Mouse (Mus musculus) right cerebral cortex, adult 18-20 months (tissue): Measurements from ENCODE around the gene Arhgap28.

Source experiments
- DNase-seq: peaks from one replicate; pipeline ENCODE4 v3.0.0; 2022; ENCODE audit warnings: mixed read lengths

Gene Arhgap28

DNA sequence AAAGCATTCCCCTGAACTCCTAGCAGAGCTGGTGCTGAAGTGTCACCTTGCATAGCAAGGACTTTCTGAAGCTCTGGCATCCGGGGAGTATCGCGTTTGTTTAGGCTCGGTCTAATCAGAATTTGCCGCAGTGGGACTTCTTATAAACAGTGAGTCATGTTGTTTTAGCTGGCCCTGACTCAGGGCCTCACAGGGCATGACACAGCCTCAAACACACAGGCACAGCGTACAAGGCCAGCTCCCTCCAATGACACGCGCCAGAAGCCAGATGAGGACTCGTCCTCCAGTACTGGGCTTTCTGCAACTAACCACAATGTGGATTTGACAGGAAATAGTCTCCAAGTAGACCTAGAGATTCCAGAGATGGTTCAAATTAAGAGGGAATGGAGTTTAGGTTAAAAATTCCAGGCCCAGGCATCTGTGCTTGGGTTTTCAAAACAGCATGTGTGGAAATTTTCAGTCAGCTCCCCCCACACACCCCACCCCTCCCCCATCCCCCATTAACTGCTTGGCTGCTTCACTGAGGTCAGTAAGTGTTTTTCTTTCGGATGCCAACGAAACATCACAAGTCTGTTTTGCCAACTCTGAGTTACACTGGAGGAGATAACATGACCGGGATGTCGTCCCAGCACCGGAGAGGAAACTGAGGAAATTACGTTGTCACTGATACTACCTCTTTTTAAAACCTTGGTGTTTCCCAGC, 14.8 kb downstream of the Arhgap28 start:
- DNase-seq, result no peak

DNA sequence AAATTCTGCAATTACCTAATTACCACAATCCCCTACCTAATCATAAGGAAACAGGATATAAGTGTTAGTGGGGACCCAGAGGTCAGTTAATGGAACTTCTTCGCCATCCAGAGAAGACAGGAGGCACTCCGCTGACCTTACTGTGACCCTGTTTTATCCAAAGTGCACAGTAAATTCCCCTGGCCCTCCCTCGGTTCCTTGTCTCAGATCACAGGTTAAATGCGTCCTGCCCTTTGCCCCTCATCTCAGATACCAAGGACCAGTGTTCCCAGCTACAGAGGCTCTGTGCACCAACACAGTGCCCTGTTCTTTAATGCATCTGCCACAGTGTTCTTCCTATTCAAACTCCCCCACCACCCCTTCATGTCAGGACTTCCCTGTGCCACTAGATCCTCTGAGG, 18.4 kb downstream of the Arhgap28 start:
- DNase-seq, result no peak

GRCm38 (mm10) chr17:67980573-67980972, 23.3 kb downstream of the Arhgap28 start:
- DNase-seq, result no peak

- no peak for DNase-seq
Measured at GRCm38 (mm10) chr17:67979248-67979647, 24.7 kb downstream of the Arhgap28 start.

GRCm38 (mm10) chr17:67978786-67979185, 25.1 kb downstream of the Arhgap28 start:
- no peak for DNase-seq

DNA sequence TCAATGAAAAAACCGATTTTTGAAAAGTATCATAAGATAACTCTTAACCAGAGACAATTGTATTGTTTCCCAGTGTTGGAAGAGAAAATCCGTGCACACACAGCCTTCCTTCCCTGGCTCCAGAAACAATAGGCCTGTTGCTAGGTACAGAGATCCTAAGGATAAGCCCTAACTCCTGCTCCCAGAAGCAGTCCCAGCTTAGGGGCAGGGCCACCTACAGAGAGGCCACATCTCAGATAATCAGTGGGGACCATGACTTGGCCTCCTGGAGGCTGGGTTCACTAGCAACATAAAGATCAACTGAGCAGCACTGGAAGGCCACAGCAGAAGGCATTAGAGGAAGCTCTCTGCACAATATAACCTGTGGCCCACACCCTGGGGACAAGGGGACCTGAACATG, 27.5 kb downstream of the Arhgap28 start:
- no peak for DNase-seq

DNA sequence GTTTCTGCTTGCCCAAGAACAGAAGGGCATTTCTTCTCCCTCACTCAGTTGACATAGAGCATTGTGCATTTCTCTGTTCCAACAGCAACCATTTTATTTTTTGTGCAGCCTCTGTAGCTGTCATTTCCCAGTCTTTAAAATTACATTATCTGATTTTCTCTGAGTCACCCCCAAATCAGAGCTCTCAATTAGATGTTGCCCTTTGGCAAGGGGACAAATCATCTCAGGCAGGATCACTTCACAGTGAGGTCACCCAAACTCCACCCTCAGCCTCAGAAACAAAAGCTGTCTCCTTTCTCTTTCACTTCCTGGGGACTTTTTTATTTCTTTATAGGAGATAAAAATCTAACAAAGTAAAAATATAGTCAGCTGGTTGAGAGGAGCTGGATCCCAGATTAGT, 27.9 kb downstream of the Arhgap28 start:
- no peak for DNase-seq

DNA sequence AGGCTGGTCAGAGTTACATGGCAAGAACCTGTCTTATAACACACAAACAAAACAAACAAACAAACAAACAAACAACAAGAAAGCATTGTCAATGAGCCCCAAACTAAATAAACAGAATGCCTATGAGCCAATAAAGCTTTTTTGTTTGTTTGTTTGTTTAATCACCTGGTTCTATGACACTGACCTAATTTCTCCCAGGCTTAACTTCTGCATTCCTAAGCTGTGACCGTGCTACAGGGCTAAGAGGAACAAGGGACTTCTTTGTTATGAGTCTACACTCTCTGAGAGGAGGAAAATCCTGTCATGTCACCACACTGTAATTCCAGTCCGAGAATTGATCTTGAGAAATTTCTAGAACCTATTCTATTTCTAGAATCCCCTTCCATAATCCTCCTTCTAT, 29.2 kb downstream of the Arhgap28 start:
- DNase-seq, result no peak

DNA sequence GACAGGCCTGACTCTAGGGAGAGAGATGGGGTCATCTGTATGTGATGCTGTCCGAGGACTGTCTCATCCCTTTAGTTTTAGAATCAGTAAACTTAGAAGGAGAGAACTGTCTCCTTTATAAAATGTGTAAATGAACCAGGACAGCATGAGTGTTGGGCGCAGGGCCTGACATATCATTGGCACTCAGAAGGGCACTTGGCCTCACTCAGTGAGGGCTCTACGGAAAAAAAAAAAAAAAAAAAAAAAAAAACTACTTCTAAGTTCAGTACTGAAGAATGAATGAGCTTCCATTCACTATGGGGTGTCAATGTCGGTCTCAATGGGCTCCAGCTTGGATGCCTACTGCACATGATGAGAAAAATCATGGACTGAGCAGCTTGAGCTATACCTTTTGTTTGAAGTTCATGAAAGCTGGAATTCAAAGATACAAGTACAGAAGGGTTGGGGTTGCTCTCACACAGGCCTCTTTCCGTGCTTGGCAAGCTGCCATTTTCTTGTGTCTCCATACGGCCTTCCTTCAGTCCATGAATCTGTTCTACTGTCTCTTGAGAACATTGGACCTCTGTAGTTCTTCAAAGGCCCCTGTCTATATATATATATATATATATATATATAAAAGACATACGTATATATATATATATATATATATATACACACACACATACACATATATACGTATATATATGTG, 36.9 kb downstream of the Arhgap28 start:
- DNase-seq, result no peak

- DNase-seq, result no peak
Measured at GRCm38 (mm10) chr17:67962858-67963257, 41.1 kb downstream of the Arhgap28 start.

DNA sequence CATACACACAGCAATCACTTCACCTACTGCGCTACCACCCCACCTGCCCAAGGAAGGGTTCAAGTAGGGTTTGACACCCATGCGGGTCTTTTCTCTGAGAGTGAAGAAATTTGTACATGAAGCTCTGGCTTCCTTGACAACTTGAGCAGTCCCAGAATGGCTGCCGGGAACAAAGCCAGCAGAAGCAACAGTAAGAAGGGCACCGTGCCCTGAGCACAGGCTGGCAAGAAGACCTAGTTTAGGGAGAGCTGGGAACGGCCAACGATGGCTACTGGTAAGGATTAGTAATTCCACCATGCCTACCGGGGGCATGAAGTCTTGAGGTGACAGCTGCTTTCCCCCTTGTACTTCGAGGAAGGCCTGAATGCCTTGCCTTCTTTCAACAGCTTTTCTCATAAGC, 41.9 kb downstream of the Arhgap28 start:
- DNase-seq, result peak; percentile 28

DNA sequence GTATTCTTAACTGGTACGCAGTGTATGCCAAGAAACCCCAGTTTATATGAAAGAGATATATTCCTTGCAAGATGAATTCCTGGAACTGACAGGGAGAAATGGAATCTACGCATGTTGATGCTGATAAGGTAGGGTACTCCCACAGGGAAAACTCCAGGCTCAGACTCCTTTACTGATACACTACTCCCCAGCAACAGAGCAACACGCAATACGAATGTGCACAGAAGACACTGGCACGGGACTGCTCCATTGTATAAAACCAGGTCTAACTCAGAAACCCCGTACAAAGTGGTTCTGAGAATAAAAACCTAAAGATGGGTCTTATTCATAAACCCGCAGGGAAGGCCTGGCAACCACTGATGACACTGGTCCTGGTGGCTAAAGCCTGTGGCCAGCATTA, 45.0 kb downstream of the Arhgap28 start:
- no peak for DNase-seq

- DNase-seq, result no peak
Measured at GRCm38 (mm10) chr17:67957603-67958002, 46.3 kb downstream of the Arhgap28 start.

DNA sequence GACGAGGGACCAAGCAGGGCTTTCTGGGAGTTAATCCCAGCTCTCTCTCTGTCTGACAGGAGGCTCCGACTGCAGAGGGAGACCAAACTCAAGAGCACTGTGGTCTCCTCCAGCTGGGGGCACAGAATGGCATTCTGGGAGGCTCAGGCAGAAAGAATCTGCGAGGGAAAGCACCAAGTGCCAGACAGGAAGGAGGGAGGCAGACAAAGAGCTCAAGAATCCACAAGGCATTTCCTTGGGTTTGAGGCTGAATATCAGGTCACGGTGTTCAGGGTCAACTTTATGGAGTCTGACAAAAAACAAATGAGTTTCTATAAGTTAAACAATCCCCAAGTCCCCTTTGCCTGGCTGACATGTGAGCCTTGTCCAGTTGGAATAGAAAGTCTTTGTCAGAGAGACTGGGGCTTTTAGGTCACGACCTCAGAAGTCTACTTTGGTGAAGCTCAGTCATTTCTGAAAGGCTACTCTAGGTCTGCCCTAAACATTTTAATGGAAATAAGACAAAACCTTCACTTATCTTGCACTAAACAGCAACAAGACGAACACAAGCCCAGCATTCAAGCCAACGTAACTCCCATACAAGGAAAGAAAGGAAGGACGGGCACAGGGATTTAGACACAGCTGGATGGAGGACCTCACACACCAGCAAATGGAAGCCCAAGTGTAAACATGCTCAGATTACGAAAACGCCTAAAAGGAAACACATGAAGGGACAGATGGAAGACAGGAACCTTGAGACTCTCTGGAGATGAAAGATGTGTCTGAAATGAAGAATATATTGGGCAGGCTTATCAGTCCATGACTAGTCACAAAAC, 47.8 kb downstream of the Arhgap28 start:
- no peak for DNase-seq

GRCm38 (mm10) chr17:67954961-67955360, 49.0 kb downstream of the Arhgap28 start:
- DNase-seq, result no peak

- DNase-seq, result no peak
Measured at GRCm38 (mm10) chr17:67950523-67951213, 53.3 kb downstream of the Arhgap28 start.

GRCm38 (mm10) chr17:67948601-67949000, 55.3 kb downstream of the Arhgap28 start:
- no peak for DNase-seq

- DNase-seq, result no peak
Measured at GRCm38 (mm10) chr17:67945453-67945852, 58.5 kb downstream of the Arhgap28 start.

GRCm38 (mm10) chr17:67944256-67944655, 59.7 kb downstream of the Arhgap28 start:
- DNase-seq, result no peak

DNA sequence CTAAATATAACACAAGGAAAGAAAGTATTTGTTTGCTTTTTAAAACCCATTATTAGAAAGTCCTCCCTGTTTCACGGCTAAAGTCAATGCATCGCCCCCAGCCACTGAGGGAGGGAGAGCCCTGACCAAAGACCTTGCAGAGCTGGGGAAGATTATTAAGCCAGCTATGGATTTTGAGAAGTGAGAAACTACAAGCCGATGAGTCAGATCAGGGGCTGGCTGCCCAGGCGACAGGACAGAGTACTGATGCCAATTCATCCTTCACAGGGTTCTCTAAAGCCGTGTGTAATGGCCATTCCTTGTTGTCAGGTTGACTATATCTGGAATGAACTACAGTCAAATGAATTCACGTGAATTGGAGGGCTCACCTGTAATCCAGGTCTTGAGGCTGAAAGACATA, 62.9 kb downstream of the Arhgap28 start:
- DNase-seq, result no peak

- DNase-seq, result no peak
Measured at GRCm38 (mm10) chr17:67937050-67937449, 66.9 kb downstream of the Arhgap28 start.

DNA sequence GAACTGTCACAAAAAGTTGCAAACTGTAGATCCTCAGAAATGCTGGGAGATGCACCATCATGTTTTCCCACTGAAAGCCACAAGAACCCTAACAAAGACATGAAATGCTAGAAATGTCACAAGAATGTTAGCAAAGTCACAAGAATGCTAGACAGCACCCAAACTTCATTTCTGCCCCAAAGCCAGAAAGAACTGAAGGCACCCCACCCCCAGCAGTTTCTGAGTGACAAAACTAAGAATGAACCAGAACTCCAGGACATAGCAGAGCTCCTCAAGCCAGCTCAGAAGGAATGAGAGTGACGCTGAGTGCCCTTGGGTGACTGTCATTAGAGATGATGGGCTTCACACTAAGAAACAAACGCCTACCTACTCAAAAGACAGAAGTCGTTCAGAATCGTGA, 68.4 kb downstream of the Arhgap28 start:
- DNase-seq, result no peak

DNA sequence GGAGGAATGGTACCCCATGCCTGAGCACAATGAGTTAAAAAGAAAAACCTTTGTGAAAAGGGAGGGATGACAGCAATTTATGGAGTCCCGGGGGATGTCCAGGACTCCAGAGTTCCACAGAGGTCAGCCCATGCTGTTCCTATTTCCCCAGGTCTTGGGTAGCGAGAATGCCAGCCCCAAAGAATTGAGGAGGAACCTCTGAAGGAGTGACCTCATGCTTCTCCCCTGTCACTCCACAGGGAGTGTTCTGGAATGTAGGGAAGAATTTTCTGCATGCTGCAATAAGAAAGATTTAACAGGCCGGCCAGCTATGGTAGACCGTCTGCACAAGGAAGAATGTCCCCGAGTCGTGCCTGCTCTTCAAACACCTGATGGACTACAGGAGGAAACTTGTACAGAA, 72.5 kb downstream of the Arhgap28 start:
- DNase-seq, result no peak
